Mouse (Mus musculus) common myeloid progenitor, adult 5-6 weeks (primary cell): ENCODE data around the gene Palm. TPM values are rescaled to one million over a fixed set of nuclear protein-coding genes. Genes with fewer than 3 reads are reported as not detected.

Source experiments
- ATAC-seq: replicated peaks from 2 replicates; pipeline ENCODE4 v1.8.0; 2016; ENCODE audit warnings: low read depth, mild to moderate bottlenecking, moderate TSS enrichment, inconsistent platforms; ENCODE audit not compliant: poor library complexity, severe bottlenecking
- total RNA-seq: library from RNA; stranded (forward); fragments of 200-1000, 187-1606 nt; gene quantifications from 2 replicates; pipeline ENCODE4 v1.2.3, GENCODE M21; 2017

The Palm gene
- total RNA-seq, 1 experiment from 2014 or later, result 21.8 TPM

GRCm38 (mm10) chr10:79819606-79820005, 26.2 kb downstream of the Palm start:
- ATAC-seq, result no peak

DNA sequence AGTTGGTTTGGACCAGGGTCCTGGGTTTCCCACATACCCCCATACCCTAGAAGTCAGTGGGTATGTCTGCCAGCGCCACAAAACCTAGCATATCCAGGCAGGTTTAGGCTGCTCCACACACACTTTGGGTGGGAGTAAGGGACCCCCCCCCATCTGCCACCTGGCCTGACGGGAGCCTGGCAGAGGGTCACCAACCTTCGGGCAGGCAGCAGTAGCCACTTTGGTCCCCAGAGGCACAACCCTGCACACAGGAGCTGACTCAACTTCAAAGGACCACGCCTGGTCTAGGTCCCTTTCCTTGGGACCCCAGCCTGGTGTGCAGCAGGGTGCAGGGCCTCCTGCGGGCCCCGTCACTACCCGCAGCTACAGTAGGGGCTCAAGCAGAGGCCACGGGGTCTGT, 26.9 kb downstream of the Palm start:
- no peak for ATAC-seq

DNA sequence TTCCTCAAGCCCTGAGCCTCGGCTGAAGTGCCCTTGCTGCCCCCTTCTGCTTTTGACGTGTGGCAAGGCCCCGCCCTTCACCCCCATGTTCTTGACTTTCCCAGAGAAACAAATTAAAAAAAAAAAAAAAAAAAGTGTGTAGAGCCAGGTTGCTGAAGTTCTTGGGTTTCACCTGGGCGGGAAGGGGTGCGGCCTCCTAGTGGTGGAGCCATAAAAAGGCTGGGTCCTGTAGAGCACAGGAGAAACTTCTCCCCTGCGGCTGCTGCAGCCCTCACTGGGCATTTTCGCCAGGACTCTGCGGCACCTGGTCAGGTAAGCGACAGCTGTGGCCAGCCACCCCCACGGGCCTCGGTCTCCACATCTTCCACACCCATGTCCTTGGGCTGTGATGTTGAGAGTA, 27.4 kb downstream of the Palm start, which contains the start of gene Misp:
Gene Misp (plus strand): TSS at position 208 of the 400 bp plus-strand sequence.
- no peak for ATAC-seq

DNA sequence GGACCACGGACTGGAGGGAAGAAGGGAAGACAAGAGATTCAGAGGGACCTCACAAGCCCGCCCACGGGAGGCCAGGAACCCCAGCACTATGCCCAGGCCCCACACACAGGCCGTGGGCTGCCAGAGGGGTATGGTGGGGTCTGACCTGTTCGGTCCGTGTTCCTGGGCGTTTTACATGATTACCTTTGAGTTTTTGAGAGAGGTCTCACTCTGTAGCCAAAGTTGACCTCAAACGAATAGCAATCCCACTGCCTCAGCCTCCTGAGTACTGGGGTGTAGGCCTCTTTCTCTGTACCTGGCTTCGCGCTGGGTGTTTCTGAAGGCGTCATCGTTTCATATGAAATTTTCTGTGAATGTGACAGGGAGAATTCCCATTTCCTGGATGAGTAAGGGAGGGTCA, 28.4 kb downstream of the Palm start:
- ATAC-seq, result no peak

DNA sequence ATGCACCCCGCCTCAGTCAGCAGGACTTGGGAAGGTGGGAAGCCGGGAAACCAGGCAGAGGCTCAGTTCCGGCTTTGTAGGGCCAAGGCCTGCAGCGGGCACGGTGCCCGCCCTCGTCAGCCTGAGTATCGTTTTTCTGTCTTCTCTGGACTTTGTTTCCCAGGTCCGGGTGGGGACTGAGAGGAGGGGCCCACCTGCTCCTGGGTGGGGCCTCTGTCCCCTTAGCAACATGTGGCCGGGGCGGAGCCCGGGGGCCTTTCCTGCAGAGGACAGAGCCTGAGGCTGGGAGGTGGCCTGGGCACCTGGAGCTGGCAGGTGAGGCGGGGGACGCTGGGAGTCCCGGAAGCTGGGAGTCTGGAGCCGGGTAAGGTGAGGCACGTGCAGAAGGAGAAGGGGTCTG, 29.0 kb downstream of the Palm start:
- ATAC-seq, result no peak

GRCm38 (mm10) chr10:79823011-79823410, 29.6 kb downstream of the Palm start:
- ATAC-seq, result no peak

DNA sequence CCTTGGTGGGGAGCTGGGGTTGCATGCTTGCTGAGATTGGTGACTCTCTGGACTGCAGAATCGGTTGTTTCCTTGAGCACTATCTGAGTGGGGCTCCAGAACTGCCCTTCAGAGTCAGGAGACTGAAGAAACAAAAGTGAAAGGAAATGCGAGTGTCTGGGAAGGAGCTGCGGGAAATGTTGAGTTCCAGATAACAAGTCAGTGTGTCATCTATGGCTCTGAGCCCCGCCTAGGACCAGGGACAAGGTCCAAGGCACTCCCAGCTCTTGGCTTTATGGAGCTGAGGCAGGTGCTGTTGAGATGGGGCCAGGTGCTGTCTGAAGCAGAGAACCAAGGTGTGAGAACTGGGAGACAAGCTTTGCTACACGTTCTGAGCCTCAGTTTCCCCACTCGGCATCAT, 31.0 kb downstream of the Palm start:
- ATAC-seq, result peak; percentile 76

- ATAC-seq, result peak; percentile 39
These were observed 38.2 kb downstream of the Palm start for GRCm38 (mm10) chr10:79831583-79831982.

DNA sequence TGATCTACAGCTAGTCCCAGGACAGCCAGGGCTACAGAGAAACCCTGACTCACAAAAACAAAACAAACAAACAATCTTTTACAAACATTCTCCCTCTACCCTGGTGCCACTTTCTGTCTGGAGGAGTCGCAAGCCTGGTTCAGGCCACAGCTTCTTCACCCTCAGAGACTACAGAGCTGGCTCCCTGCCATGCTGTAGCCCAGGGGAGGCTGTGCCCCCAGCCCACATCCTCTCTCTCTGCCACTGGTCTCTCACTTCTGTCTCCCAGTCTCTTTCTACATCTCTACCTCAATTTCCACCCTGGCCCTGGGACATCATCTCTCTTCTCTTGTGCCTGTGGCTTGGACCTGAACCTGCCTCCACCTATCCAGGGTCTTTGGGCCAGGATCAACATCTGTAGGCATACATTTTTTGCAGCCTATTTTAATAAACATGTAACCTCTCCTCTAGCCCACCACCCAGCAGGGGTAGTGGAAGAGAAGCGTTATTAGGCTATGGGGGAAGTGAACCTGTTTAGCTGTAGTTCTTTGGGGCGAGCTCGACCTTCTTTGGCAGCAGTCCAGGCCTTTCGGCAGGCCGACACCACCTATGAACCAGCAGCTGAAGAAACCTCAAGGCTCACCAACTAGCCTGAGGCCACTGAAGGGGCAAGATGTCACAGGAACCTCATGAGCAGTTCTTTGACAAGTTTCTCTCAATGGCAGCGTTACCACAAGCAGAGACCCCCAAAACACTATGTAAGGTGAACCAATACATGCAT, 38.8 kb downstream of the Palm start:
- peak; percentile 50 for ATAC-seq

DNA sequence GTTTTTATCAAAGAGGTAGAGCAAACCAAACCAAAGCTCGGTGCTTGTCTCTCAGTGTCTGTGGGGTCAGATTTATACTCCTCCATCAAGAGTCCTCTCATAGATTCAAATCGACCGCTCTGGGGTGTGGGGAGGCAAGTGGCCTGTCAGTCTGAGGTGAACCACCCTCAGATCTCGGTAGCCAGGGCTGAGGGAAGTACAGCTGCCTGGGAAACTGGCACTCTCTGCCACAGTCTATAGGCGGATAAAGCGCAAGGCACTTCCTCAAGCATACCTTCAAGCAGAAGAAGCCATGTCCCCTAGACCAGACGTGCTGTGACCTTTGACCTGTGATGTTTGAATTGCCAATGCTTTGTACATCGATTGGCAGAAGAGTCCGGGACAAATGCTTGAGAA, 39.4 kb downstream of the Palm start:
- ATAC-seq, result peak; percentile 55

DNA sequence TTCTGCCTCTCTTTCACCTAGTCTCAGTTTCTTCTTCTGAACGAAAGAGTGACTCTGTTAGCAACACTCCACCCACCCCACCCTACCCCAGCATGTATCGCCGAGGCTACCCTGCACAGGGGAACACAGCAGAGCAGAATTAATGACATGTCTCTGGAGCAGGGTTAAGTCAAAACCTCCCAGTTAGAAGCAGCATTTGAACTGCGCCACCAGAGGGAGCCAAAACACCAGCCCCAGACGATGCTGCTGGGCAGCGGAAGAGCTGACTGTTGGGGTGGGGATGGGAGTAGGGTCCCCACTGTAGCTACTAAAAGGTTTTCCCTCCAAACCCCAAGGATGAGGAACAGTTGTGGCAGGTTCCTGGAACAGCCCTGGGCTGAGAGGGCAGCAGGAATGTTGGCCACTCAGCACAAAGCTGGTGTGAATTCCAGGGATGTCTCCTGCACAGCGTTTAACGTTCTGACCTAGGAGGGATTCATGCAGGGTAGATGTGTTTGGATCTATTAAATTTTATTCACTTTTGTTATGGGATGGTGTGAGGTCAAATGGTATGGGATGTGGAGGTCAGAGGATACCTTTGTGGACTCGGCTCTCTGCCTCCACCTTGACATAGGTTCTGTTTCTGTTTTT, 41.5 kb downstream of the Palm start:
- peak; percentile 73 for ATAC-seq

- no peak for ATAC-seq
These were observed 43.5 kb downstream of the Palm start for GRCm38 (mm10) chr10:79836918-79837317.

DNA sequence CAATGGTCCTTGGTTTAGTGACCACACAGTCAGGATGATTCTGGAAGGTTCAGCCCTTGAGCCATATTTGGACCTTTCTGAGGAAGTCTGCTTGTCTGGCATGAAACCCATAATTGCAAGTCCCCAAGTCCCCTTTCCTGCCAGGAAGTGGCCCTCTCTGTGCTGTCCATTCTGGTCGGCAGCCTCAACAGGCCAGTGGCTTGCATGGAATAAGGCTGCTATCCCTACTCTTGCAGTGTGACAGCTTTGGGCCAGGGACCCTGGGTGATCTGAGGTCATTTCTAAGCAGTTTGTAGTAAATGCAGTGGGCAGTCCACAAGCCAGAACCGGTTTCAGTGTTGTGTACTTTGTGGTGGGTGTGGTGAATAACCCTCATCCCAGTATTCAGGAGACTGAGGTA, 44.8 kb downstream of the Palm start:
- no peak for ATAC-seq

DNA sequence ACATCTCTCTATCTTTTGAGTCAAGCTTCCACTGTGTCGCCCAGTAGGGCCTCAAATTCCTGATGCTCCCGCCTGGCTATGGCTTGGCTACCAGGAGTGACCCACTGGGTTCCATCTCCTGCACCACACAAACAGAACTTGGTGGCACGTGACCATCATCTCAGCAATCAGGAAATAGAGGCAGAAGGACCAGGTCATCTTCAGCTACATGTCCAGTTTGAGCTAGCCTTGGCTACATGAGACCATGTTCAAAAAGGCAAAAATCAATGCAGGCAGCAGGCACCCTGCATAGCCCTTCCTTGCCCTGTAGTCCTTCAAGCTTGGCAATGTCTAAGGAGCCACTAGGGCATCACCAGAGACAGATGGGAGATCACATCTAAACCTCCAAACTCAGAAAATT, 46.7 kb downstream of the Palm start:
- ATAC-seq, result no peak

DNA sequence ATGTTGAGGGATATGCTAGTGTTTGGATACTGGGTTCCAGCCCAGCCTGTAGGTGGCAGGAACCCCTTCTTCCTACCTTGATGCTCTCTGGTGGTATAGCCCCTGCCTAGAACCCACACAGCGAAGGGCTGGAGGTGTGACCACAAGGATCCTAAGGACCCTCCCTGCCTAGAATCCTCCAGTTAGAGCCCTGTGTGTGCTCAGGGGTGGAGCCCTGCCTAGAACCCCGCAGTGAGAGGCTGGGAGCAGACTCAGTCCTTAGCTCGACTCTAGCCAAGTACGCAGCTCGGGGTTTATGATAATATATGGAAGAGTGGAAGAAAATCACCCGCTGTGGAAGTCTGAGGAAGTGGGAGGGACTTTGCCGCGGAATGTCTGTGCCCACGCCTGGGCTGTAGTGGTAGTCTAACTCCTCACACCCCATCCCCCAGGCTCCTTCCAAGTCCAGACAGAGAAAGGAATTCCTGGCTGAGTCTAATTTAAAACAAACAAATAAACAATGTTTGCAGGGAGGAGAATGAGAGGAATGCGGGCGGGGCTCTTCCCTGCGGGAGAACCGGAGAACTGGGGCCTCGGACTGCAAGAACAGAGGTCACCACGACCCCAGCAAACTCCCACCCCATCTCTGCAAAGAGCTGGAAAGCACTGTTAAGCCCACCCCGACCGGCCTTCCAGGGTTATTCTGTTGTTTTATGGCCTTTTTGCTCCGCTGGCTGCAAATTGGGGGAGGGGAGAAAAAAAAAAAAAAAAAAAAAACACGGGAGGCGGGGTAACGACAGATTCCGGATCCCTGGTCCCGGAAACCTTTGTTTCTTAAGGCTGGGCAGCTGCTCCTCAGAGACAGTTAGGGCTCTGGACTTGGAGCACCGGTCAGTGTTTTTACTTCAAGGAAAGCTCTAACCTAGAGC, 47.5 kb downstream of the Palm start:
- peak; percentile 79 for ATAC-seq

DNA sequence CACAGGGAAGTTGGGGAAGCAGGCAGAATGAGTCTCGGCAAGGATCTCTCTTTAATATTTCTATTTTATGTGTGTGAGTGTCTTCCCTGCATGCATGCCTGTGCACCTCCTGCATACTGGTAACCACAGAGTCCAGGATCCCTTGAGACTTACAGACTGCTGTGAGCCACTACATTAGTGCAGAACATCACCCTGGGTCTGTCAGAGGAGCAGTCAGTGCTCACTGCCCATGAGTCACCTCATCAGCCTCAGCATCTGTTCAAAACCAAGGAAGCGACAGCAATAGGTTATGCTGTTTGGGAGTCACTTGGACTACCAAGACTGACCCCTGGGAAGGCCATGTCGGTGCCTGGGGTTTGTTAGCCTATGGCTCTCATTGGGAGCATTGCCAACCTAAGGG, 49.0 kb downstream of the Palm start:
- no peak for ATAC-seq

GRCm38 (mm10) chr10:79843476-79843875, 50.1 kb downstream of the Palm start:
- ATAC-seq, result no peak

- no peak for ATAC-seq
These were observed 53.2 kb downstream of the Palm start for GRCm38 (mm10) chr10:79846553-79846952.

DNA sequence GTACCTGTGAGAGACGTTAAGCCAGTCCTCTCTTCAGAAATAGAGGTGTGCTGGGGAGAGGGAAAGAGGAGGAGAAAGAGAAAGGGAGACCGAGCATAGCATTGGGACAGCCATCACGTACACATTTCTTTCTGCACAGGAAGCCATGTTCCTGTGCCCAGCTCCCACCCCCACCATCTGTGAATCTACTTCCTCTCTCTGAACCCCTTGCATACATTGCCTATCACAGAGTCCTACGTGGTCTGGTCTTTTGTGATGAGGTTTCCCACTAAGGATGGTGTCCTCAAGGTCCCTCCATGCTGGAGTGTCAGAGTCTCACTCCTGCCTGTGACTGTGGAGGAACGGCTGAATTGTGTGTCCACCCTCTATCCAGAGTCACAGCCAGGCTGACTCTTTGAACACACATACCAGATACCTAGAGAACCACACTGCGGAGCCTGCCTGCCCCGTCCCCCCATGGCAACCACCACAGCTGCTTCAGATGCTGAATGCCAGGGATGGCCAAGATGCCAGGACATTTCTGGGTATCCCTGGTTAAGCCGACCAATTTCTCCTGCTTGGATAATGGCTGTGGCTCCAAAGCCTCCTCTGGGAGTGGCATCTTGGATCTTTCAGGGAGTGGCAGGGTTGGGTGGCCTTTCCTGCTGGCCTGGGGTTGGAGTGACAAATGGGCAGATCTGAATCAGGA, 56.7 kb downstream of the Palm start:
- 0 out of 2 replicates have a peak, but pooled peaks have one; percentile 8 for ATAC-seq

DNA sequence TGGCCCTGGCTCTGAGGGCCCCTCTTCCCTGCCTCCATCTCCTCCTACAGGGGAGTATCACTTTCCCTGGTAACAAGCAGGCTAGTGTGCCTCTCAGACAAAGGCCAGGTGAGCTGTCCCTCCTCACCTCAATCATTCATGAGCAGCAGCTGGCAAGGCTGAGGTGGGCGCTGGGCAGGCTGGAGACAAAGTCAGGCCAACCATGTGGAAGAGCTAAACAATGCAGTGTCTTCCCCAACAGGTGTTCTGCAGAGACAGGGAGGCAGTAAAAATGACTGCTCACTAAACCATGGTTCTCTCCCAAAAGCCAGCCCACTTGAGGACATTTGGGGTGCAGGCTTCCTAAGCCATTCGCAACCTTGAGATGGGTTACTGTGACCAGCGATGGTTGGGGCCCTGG, 58.3 kb downstream of the Palm start:
- no peak for ATAC-seq
